Mouse (Mus musculus) urinary bladder, postnatal 4 days (tissue): ENCODE data around the gene Ncoa1.

ENCODE experiments used
- DNase-seq, 2 experiments: peaks; one replicate each; pipeline ENCODE4 v3.0.0; 2021 to 2022; ENCODE audit warnings: low spot score in 2 of 2

Gene Ncoa1

GRCm38 (mm10) chr12:4212908-4213307, 264.1 kb downstream of the Ncoa1 start:
- DNase-seq = peak in 1 of 2 experiments; percentile 45

- peak in 1 of 2 experiments; percentile 57 for DNase-seq
Observed at GRCm38 (mm10) chr12:4211174-4211573, 265.8 kb downstream of the Ncoa1 start.

- DNase-seq = peak in 1 of 2 experiments; percentile 52
Observed at GRCm38 (mm10) chr12:4209196-4209595, 267.8 kb downstream of the Ncoa1 start.

- peak in 1 of 2 experiments; percentile 59 for DNase-seq
Observed at GRCm38 (mm10) chr12:4208405-4209133, 268.4 kb downstream of the Ncoa1 start.

GRCm38 (mm10) chr12:4206106-4206505, 270.9 kb downstream of the Ncoa1 start:
- DNase-seq = peak in 1 of 2 experiments; percentile 52

GRCm38 (mm10) chr12:4202206-4202605, 274.8 kb downstream of the Ncoa1 start:
- DNase-seq = peak in 1 of 2 experiments; percentile 50

- peak; percentile 17 to 58 for DNase-seq
Observed at GRCm38 (mm10) chr12:4201454-4202200, 275.4 kb downstream of the Ncoa1 start.

GRCm38 (mm10) chr12:4199271-4199670, 277.7 kb downstream of the Ncoa1 start:
- DNase-seq = peak in 1 of 2 experiments; percentile 56

GRCm38 (mm10) chr12:4198702-4199101, 278.3 kb downstream of the Ncoa1 start:
- DNase-seq = peak in 1 of 2 experiments; percentile 39
